Mouse (Mus musculus) intestine, embryonic 16.5 days (tissue): Measurements from ENCODE around the gene Arl4c. TPM values are rescaled to one million over a fixed set of nuclear protein-coding genes. Genes with fewer than 3 reads are reported as not detected.

Experiments used
- ATAC-seq: fragments of 200-750 bp; cut with Nextera tagmentation; 2 replicates; pipeline ENCODE4 v1.8.0; 2017; ENCODE audit warnings: moderate TSS enrichment, moderate library complexity
- H3K27ac ChIP-seq: fragments of 300-500 bp; sonication (generic); 2 replicates; pipeline ENCODE4 v1.5.1; 2014; ENCODE audit warnings: mild to moderate bottlenecking, low read length
- H3K27me3 ChIP-seq: fragments of 300-500 bp; sonication (generic); replicated peaks from 2 replicates; pipeline ENCODE4 v1.6.1; 2014; ENCODE audit warnings: low read length, control low read depth, mixed read lengths; ENCODE audit not compliant: control insufficient read depth, insufficient read depth
- H3K36me3 ChIP-seq: fragments of 300-500 bp; sonication (generic); 2 replicates; pipeline ENCODE4 v1.6.1; 2014; ENCODE audit warnings: low read length, control low read depth; ENCODE audit not compliant: control insufficient read depth, insufficient read depth
- H3K4me1 ChIP-seq: fragments of 300-500 bp; sonication (generic); 2 replicates; pipeline ENCODE4 v1.6.1; 2014; ENCODE audit warnings: low read length, control low read depth, mixed read lengths; ENCODE audit not compliant: control insufficient read depth, insufficient read depth
- H3K4me2 ChIP-seq: fragments of 300-500 bp; sonication (generic); 2 replicates; pipeline ENCODE4 v1.6.1; 2014; ENCODE audit warnings: low read depth, low read length, control low read depth
- H3K4me3 ChIP-seq: fragments of 300-500 bp; sonication (generic); 2 replicates; pipeline ENCODE4 v1.5.1; 2014; ENCODE audit warnings: mild to moderate bottlenecking, low read length
- H3K9ac ChIP-seq: fragments of 300-500 bp; sonication (generic); 2 replicates; pipeline ENCODE4 v1.6.1; 2014; ENCODE audit warnings: low read depth, low read length
- H3K9me3 ChIP-seq: fragments of 300-500 bp; sonication (generic); 2 replicates; pipeline ENCODE4 v1.6.1; 2016; ENCODE audit warnings: low read length, control low read depth; ENCODE audit not compliant: control insufficient read depth
- WGBS: fragments of 180-500 bp; shearing (Covaris S2); extraction: QIAGEN DNeasy Blood & Tissue Kit; methylation state at CpG from one replicate; pipeline ENCODE4 v1.1.7; 2014; 5-methylcytosine and 5-hydroxymethylcytosine counted together
- polyA plus RNA-seq: library from polyadenylated mRNA; unstranded; fragments of >200 nt; fragmentation: Nextera tagmentation; extraction: Ambion mirVana; gene quantifications from 2 replicates; pipeline ENCODE4 v1.2.1, GENCODE M21; 2015

The Arl4c gene
- polyA plus RNA-seq, result 3.5 and 3.6 TPM in 2 replicates

DNA sequence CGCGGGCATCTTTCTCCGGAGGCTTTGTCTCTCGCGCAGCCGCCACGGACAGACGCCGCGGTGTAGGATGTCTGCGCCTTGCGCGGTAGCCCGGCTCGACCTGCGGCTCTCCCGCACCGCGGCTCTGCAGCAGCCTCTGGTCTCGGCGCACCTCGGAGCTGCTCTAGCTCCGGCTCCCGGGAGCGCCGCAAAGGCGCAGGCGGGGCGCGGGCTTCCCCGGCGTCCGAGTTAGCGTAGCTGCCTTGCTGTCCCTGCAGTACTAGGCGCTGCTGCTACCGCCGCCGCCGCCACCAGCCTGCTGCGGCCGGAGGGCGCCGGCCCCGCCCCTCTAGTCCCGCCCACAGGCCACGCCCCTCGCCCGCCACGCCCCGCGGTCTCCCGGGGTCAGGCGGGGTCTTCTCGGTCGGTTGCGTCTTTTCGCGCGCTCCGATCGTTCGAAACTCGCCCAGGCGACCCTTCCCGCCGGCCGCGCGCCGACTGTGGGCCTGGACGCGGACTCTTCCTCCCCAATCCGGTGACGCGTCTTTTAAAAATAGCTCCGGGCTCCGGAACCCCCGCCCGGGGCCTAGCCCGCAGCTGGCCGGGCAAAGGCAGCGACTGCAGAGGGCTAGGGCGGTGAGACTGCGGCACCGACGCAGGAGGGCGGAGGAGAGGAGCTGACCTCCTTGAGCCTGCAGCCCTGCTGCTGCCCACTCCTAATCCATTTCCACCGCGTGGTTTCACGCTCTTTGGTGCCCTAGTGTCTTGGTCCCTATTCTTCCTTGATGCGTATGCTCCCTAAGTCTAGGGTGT is at the start of gene Arl4c:
Arl4c (minus strand) TSS at position 352 of the 792 bp plus-strand sequence.
- Histone ChIP-seq H3K9ac (peak within 1 kb of the TSS; percentile 84), H3K27ac (peak within 1 kb of the TSS; percentile 82), H3K4me1 (peaks cover 17% of the 10 kb centered on the region), H3K27me3 (no peaks in the 10 kb centered on the region), H3K9me3 (no peaks in the 10 kb centered on the region), H3K4me2 (peak within 1 kb of the TSS; percentile 96), H3K36me3 (no peaks in the 10 kb centered on the region), H3K4me3 (peak within 1 kb of the TSS; percentile 77)
- WGBS, result 2% methylated on average over 84 of the region's 91 CpGs
- ATAC-seq, result peak; percentile 93

DNA sequence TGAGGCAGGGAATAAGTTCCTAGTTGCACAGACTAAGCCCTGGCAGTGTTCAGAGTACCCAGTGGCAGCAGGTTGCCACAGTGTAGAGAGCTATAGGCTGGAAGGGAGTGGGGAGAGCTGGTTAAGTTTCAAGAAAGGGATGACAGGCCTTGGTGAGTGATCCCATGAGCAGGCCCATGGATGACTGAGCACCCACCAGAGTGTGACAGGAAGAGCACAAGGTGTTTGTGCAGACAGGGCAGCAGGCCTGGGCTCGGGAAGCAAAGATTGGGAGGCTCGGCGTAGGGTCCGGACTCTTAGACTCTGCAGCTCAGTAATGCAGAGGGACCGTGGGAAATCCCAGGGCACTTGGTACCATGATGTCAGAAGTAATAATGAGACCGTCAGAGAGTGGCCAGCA is 49.3 kb upstream of the Arl4c start:
- Histone ChIP-seq H3K4me2 (no peak overlapping the region), H3K27ac (no peak overlapping the region), H3K36me3 (no peaks in the 10 kb centered on the region), H3K9me3 (no peaks in the 10 kb centered on the region), H3K4me1 (no peaks in the 10 kb centered on the region), H3K9ac (no peak overlapping the region), H3K4me3 (no peak overlapping the region), H3K27me3 (no peaks in the 10 kb centered on the region)
- ATAC-seq, result no peak
- WGBS, result 90% methylated on average over 6 of the region's 6 CpGs

DNA sequence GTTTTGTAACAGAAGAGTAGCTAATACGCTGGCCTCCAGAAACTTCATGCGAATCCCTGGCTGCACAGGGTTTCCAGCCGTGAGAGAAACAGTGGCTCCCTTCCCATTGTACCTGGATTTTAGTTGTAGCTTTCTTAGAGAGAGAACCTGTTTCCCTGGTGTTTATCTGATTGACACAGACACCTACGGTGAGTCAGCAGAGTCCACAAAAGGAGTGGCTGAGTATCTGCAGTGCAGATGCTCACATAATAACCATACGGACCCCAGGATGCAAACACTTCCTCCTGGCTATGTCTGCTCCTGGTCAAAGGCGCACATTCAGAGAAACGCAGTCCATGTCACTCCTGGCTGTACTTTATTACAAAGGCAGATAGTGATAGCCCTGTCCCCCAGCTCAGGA is 48.6 kb upstream of the Arl4c start:
- 68% methylated on average over 7 of the region's 7 CpGs for WGBS
- Histone ChIP-seq H3K9me3 (no peaks in the 10 kb centered on the region), H3K4me2 (no peak overlapping the region), H3K9ac (no peak overlapping the region), H3K27me3 (no peaks in the 10 kb centered on the region), H3K27ac (no peak overlapping the region), H3K36me3 (no peaks in the 10 kb centered on the region), H3K4me1 (no peaks in the 10 kb centered on the region), H3K4me3 (no peak overlapping the region)
- peak; percentile 46; the same call in 1 of the 2 replicates for ATAC-seq

DNA sequence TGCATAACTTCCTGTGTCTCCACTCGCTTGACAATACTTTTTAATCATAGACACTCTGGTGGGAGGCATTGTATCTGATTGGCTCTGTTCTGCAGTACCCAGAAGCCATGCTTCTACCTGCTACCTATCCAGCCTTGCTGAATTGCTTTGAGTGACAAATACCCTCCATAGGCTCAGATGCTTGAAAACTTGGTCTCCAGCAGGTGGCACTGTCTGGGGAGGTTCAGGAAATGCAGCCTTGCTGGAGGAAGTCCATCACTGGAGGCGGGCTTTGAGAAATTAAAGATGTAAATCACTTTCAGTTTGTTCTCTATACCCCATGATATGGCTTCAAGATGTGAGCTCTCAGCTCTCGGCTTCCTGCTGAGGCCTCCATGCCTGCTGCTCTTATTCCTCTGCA is 48.1 kb upstream of the Arl4c start:
- H3K4me3 ChIP-seq, result no peak overlapping the region
- ATAC-seq, result no peak

DNA sequence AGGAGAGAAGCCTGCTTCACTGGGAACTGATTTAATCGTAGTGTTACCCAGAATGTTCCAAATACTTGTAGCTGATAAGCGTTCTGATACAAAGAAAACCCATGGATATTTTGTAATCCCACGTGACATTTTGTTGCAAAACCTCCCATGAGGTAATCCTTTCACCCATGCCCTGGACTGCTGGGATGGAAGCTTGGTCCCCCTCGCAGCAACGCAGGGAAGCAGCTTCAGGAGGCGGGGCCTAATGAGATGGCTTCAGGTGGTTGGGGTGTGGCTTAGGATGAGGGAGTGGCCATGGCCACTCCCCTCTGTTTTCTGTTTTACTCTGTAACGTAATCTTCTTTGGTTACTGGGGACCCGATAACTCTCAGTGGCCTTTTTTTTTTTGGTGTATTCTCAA is 47.1 kb upstream of the Arl4c start:
- H3K36me3 ChIP-seq, result no peaks in the 10 kb centered on the region
- 74% methylated on average over 8 of the region's 8 CpGs for WGBS

More for the DNA sequence above, 48.1 kb upstream of the Arl4c start:
- H3K27me3 ChIP-seq, result no peaks in the 10 kb centered on the region
- no peaks in the 10 kb centered on the region for H3K9me3 ChIP-seq
- no peak overlapping the region for H3K27ac ChIP-seq
- no peaks in the 10 kb centered on the region for H3K4me1 ChIP-seq
- H3K9ac ChIP-seq, result no peak overlapping the region
- no peak overlapping the region for H3K4me2 ChIP-seq
- 88% methylated on average over 3 of the region's 3 CpGs for WGBS
- no peaks in the 10 kb centered on the region for H3K36me3 ChIP-seq

DNA sequence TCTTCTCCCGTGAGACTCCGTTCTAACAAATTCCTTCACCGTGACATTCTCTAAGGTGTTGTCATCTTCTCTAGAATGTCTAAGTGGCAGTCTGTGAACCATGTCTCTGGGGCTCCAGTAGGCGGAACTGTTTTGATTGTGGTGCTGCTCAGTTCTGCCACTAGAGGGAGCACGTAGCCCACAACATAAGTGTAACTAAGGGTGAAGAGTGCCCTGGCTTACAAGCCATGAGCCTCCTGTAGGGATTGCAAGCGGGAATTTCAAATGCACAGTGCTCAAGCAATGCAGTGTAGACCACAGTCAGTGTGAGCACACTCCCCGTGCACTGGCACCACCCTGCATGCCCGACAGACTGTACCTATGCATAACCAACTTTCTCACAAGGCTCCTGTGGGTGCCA is 43.2 kb upstream of the Arl4c start:
- Histone ChIP-seq H3K9ac (no peak overlapping the region), H3K4me1 (no peaks in the 10 kb centered on the region), H3K4me2 (no peak overlapping the region), H3K4me3 (no peak overlapping the region), H3K27me3 (no peaks in the 10 kb centered on the region), H3K27ac (no peak overlapping the region), H3K9me3 (no peaks in the 10 kb centered on the region), H3K36me3 (no peaks in the 10 kb centered on the region)
- peak; percentile 82 for ATAC-seq
- 2% methylated on average over 8 of the region's 8 CpGs for WGBS

More for the DNA sequence above, 47.1 kb upstream of the Arl4c start:
- ATAC-seq, result no peak
- H3K4me2 ChIP-seq, result no peak overlapping the region
- no peak overlapping the region for H3K27ac ChIP-seq
- H3K27me3 ChIP-seq, result no peaks in the 10 kb centered on the region
- H3K4me3 ChIP-seq, result no peak overlapping the region
- H3K9ac ChIP-seq, result no peak overlapping the region
- H3K9me3 ChIP-seq, result no peaks in the 10 kb centered on the region
- H3K4me1 ChIP-seq, result no peaks in the 10 kb centered on the region

DNA sequence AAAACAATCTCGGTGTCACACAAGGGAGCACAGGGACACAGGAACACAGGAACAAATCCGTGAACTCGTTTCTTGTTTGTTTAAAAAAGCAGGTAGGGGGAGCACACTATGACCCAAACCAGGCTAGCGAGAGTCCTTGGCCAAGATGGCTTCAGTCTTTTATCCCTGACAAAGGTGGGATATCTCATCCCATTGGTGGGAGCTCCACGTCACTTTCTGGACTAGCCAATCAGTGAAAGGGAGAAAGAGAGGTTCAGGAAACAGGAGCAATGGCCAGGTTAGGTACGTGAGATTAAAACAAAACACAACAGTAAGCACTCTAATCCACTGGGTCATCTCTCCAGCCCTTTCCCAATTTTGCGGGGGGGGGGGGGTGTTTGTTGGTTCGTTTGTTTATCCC is 42.2 kb upstream of the Arl4c start:
- Histone ChIP-seq H3K4me1 (no peaks in the 10 kb centered on the region), H3K27ac (no peak overlapping the region), H3K27me3 (no peaks in the 10 kb centered on the region), H3K4me2 (no peak overlapping the region), H3K4me3 (no peak overlapping the region), H3K36me3 (no peaks in the 10 kb centered on the region), H3K9me3 (no peaks in the 10 kb centered on the region), H3K9ac (no peak overlapping the region)
- no peak for ATAC-seq
- WGBS, result 72% methylated on average over 8 of the region's 8 CpGs

DNA sequence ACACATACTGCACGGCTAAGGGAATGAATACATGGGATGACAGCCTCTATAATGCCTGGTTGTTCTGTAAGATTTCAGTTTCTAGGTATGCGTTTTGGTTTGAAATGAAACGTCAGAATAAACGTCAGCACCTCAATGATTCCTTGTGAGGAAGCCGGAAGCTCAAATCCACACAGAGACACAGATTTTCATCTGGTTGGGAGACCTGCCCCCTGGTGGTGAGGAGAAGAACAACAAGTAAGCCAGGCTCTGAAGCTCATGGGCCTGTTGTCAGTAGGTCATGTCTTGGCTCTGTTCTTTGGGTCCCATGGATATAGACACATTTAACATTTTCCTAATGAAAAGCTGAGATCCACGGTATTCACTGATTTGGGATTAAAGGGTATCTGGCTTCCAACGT is 40.4 kb upstream of the Arl4c start:
- Histone ChIP-seq H3K4me3 (no peak overlapping the region), H3K27me3 (no peaks in the 10 kb centered on the region), H3K9ac (no peak overlapping the region), H3K4me1 (no peaks in the 10 kb centered on the region), H3K9me3 (no peaks in the 10 kb centered on the region), H3K27ac (no peak overlapping the region), H3K36me3 (no peaks in the 10 kb centered on the region), H3K4me2 (no peak overlapping the region)
- ATAC-seq, result no peak
- WGBS, result 45% methylated on average over 7 of the region's 7 CpGs

DNA sequence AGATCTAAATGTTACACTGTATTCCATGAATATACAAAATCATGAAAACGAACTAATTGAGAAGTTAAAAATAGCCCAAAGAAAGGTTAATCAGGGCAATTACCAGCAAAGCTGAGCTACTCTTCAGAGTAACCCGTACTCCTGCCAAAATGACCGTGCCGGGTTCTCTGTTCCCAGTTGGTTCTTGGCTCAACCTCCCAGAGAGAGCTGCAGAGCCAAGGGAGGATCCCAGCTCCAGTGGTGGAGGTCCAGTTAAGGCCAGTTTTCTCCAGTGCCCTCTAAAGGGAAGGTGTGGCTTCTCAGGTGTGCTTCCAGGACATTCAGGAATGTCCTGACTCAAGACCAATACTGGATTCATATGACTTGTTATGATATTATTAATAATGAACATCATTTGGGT is 37.5 kb upstream of the Arl4c start:
- Histone ChIP-seq H3K27me3 (no peaks in the 10 kb centered on the region), H3K27ac (no peak overlapping the region), H3K4me1 (no peaks in the 10 kb centered on the region), H3K36me3 (no peaks in the 10 kb centered on the region), H3K4me2 (no peak overlapping the region), H3K4me3 (no peak overlapping the region), H3K9me3 (no peaks in the 10 kb centered on the region), H3K9ac (no peak overlapping the region)
- WGBS, result 85% methylated on average over 4 of the region's 4 CpGs
- ATAC-seq, result no peak

DNA sequence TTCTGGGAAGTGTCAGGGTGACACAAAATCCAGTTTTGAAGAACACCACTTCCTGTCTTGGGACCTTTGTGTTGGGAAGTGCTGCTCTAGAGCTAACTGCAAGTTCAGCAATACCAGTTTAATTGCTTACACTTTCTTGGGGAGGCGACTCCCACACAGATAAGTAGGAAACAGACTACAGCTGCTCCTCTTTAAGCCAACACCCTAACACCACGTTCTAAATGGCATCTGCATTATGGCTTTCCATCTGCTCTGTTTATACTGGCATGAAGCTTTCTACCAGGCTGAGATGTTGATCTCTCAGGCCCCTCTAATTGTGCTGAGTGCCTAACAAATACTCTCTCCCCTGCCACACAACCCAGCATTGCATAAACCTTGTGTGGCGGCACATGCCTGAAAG is 36.9 kb upstream of the Arl4c start:
- WGBS, result 47% methylated on average over 3 of the region's 3 CpGs
- no peak for ATAC-seq
- no peaks in the 10 kb centered on the region for H3K27me3 ChIP-seq
- H3K36me3 ChIP-seq, result no peaks in the 10 kb centered on the region
- H3K27ac ChIP-seq, result no peak overlapping the region
- H3K9me3 ChIP-seq, result no peaks in the 10 kb centered on the region
- no peaks in the 10 kb centered on the region for H3K4me1 ChIP-seq
- no peak overlapping the region for H3K4me2 ChIP-seq
- no peak overlapping the region for H3K9ac ChIP-seq
- H3K4me3 ChIP-seq, result no peak overlapping the region
